Mouse (Mus musculus) kidney, embryonic 15.5 days (tissue): ENCODE results near the gene Actg1. TPM values are rescaled to one million over a fixed set of nuclear protein-coding genes. Genes with fewer than 3 reads are reported as not detected.
A peak's percentile ranks its signal among the peaks of the same experiment; 100 is the strongest.
"Not testable (repeated sequence)": the region's sequence is repeated elsewhere in the genome, so short reads cannot be mapped to it uniquely, and the experiment has no call there.

ENCODE experiments used
- ATAC-seq: fragments of 200-750 bp; cut with Nextera tagmentation; replicated peaks from 2 replicates; pipeline ENCODE4 v1.8.0; 2017; ENCODE audit warnings: moderate TSS enrichment; ENCODE audit not compliant: low FRiP score
- H3K27ac ChIP-seq: fragments of 300-500 bp; sonication (generic); 2 replicates; pipeline ENCODE4 v1.5.1; 2015; ENCODE audit warnings: mild to moderate bottlenecking, inconsistent platforms
- H3K27me3 ChIP-seq: fragments of 300-500 bp; sonication (generic); 2 replicates; pipeline ENCODE4 v1.6.1; 2015; ENCODE audit warnings: inconsistent platforms
- H3K36me3 ChIP-seq: fragments of 300-500 bp; sonication (generic); 2 replicates; pipeline ENCODE4 v1.6.1; 2015; ENCODE audit warnings: inconsistent platforms
- H3K4me1 ChIP-seq: fragments of 300-500 bp; sonication (generic); 2 replicates; pipeline ENCODE4 v1.6.1; 2015; ENCODE audit warnings: inconsistent platforms
- H3K4me2 ChIP-seq: fragments of 300-500 bp; sonication (generic); 2 replicates; pipeline ENCODE4 v1.6.1; 2015; ENCODE audit warnings: moderate library complexity, mild to moderate bottlenecking, inconsistent platforms
- H3K4me3 ChIP-seq: fragments of 300-500 bp; sonication (generic); replicated peaks from 2 replicates; pipeline ENCODE4 v1.5.1; 2015; ENCODE audit warnings: mild to moderate bottlenecking, inconsistent platforms
- H3K9ac ChIP-seq: fragments of 300-500 bp; sonication (generic); 2 replicates; pipeline ENCODE4 v1.6.1; 2015; ENCODE audit warnings: mild to moderate bottlenecking, inconsistent platforms
- H3K9me3 ChIP-seq: fragments of 300-500 bp; sonication (generic); replicated peaks from 2 replicates; pipeline ENCODE4 v1.6.1; 2016; ENCODE audit warnings: inconsistent platforms
- WGBS: fragments of 180-500 bp; shearing (Covaris S2); methylation state at CpG from one replicate; pipeline ENCODE4 v1.1.7; 2015; ENCODE audit warnings: mixed read lengths; 5-methylcytosine and 5-hydroxymethylcytosine counted together
- polyA plus RNA-seq: library from polyadenylated mRNA; unstranded; fragments of >200 nt; fragmentation: Nextera tagmentation; extraction: Ambion mirVana; gene quantifications from 2 replicates; pipeline ENCODE4 v1.2.1, GENCODE M21; 2015

The Actg1 gene
- polyA plus RNA-seq, 1 experiment from 2014 or later: 2,520 TPM

GRCm38 (mm10) chr11:120349986-120350702 lies 1.8 kb upstream of the Actg1 start:
- Histone ChIP-seq H3K27ac (peak overlapping the region; percentile 100), H3K4me3 (peak overlapping the region; percentile 99), H3K9ac (peak overlapping the region; percentile 100), H3K27me3 (no peaks in the 10 kb centered on the region), H3K36me3 (peaks cover 13% of the 10 kb centered on the region), H3K9me3 (no peaks in the 10 kb centered on the region), H3K4me1 (peaks cover 60% of the 10 kb centered on the region), H3K4me2 (peak overlapping the region; percentile 83)
- ATAC-seq: peak; percentile 83
- 4% methylated on average over 67 of the region's 68 CpGs for WGBS

GRCm38 (mm10) chr11:120349371-120349985 lies 1.1 kb upstream of the Actg1 start:
- H3K9ac ChIP-seq: peak overlapping the region; percentile 100
- peaks cover 55% of the 10 kb centered on the region for H3K4me1 ChIP-seq
- peaks cover 19% of the 10 kb centered on the region for H3K36me3 ChIP-seq
- peak overlapping the region; percentile 100 for H3K27ac ChIP-seq
- under 1% methylated on average over 16 of the region's 16 CpGs for WGBS
- no peaks in the 10 kb centered on the region for H3K27me3 ChIP-seq
- H3K4me2 ChIP-seq: peak overlapping the region; percentile 83
- peak; percentile 1; the same call in 1 of the 2 replicates for ATAC-seq
- no peaks in the 10 kb centered on the region for H3K9me3 ChIP-seq
- peak overlapping the region; percentile 99 for H3K4me3 ChIP-seq

DNA sequence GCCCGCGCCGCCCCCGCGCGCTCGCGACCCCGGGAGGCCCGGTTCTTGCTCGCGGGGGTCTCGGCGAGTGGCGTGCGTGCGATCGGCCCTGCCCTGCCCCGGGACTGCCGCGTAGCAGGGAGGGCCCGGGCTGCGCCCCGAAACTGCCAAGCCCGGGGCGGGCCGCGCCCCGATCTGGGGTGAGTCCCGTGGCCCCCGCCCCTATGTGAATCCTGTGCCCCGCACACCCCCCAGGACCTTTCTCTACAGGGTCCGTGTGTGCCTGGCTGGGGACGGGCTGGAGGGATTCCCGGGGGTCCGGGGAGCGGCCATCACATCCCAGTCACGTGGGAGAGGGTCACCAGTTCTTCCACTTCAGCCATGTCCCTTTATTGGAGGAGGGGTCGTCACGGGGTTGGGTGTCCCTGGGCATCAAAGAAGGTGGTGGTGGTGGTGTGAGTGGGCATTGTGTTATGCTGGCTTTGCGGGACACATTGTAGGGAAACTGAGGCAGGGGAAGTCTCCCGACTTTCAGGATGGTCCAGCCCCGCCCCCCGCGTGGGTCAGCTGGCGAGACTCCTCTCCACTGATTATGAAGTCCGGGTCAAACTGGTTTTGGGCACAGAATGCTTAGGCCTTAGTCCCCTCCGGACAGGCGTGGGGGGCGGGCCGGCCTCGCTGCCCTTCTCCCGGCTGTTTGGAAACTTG lies 485 bp upstream of the Actg1 start:
- peaks cover 49% of the 10 kb centered on the region for H3K4me1 ChIP-seq
- peak overlapping the region; percentile 100 for H3K9ac ChIP-seq
- H3K36me3 ChIP-seq: peaks cover 21% of the 10 kb centered on the region
- ATAC-seq: peak; percentile 13
- H3K27ac ChIP-seq: peak overlapping the region; percentile 100
- H3K4me3 ChIP-seq: peak overlapping the region; percentile 99
- H3K27me3 ChIP-seq: no peaks in the 10 kb centered on the region
- peak overlapping the region; percentile 83 for H3K4me2 ChIP-seq
- WGBS: 2% methylated on average over 48 of the region's 53 CpGs
- no peaks in the 10 kb centered on the region for H3K9me3 ChIP-seq

- Histone ChIP-seq H3K36me3 (peaks cover 21% of the 10 kb centered on the region), H3K9me3 (no peaks in the 10 kb centered on the region), H3K4me1 (peaks cover 35% of the 10 kb centered on the region), H3K4me2 (peak overlapping the region; percentile 83), H3K27ac (peak overlapping the region; percentile 67), H3K27me3 (no peaks in the 10 kb centered on the region), H3K9ac (peak overlapping the region; percentile 100), H3K4me3 (peak overlapping the region; percentile 99)
- 3% methylated on average over 10 of the region's 10 CpGs for WGBS
- no peak for ATAC-seq
These were observed 1.0 kb downstream of the Actg1 start for GRCm38 (mm10) chr11:120347301-120347700.

- Histone ChIP-seq H3K4me1 (peaks cover 27% of the 10 kb centered on the region), H3K4me3 (peak overlapping the region; percentile 52), H3K27ac (0 out of 2 replicates have a peak overlapping the region, but pooled peaks have one; percentile 9), H3K36me3 (peaks cover 21% of the 10 kb centered on the region), H3K4me2 (peak overlapping the region; percentile 69), H3K9ac (peak overlapping the region; percentile 58)
- ATAC-seq, H3K9me3 ChIP-seq, H3K27me3 ChIP-seq: not testable (repeated sequence)
- WGBS: 26% methylated on average over 11 of the region's 13 CpGs
These were observed 1.8 kb downstream of the Actg1 start for GRCm38 (mm10) chr11:120346383-120347034.

DNA sequence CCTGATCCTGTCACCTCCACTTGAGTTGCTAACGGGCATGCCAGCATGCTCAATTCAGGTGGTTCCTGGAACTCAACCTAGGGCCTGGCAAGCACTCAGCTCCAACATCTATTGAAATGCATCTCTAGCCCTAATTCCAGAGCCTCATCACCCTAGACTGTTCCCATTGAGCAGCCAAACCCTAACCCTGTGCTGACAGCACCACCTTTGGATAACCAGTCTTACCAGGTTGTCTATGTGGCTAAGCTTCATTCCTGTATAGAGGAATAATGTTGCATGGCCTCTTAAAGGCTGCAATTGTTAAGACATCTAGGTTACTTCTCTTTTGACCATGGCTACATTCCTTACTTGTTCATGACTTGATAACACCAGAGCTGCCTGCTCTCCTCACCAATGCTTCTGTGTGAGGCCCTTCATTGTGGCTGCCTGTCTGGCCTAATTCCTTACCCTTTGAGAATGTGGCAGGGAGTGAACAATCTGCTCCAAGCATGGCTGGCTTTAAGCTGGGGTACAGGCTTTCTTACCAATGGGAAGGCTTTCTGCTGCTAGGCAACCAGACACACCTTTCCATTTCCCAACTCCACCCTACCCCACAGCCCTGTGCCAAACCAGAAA lies 3.2 kb downstream of the Actg1 start:
- Histone ChIP-seq H3K4me1 (peaks cover 16% of the 10 kb centered on the region), H3K27me3 (no peaks in the 10 kb centered on the region), H3K9me3 (no peaks in the 10 kb centered on the region), H3K9ac (0 out of 2 replicates have a peak overlapping the region, but pooled peaks have one; percentile 6), H3K4me3 (peak overlapping the region; percentile 22), H3K36me3 (peaks cover 21% of the 10 kb centered on the region), H3K27ac (peak overlapping the region; percentile 59), H3K4me2 (peak overlapping the region; percentile 50)
- 39% methylated on average over 1 of the region's 1 CpGs for WGBS
- ATAC-seq: no peak

GRCm38 (mm10) chr11:120344310-120344920 lies 3.9 kb downstream of the Actg1 start:
- Histone ChIP-seq H3K36me3 (peaks cover 21% of the 10 kb centered on the region), H3K9me3 (no peaks in the 10 kb centered on the region), H3K4me3 (peak overlapping the region; percentile 22; the same call in 1 of the 2 replicates), H3K27me3 (no peaks in the 10 kb centered on the region), H3K27ac (peak overlapping the region; percentile 59), H3K4me2 (no peak overlapping the region), H3K9ac (no peak overlapping the region), H3K4me1 (peaks cover 10% of the 10 kb centered on the region)
- WGBS: 60% methylated on average over 5 of the region's 5 CpGs
- ATAC-seq: no peak

- H3K27ac ChIP-seq: peak overlapping the region; percentile 59
- H3K4me2 ChIP-seq: no peak overlapping the region
- peaks cover 21% of the 10 kb centered on the region for H3K36me3 ChIP-seq
- H3K4me3 ChIP-seq: no peak overlapping the region
- no peak overlapping the region for H3K9ac ChIP-seq
- no peaks in the 10 kb centered on the region for H3K27me3 ChIP-seq
- H3K4me1 ChIP-seq: peaks cover 6% of the 10 kb centered on the region
- ATAC-seq: no peak
- 68% methylated on average over 5 of the region's 5 CpGs for WGBS
- H3K9me3 ChIP-seq: no peaks in the 10 kb centered on the region
These were observed 4.6 kb downstream of the Actg1 start for GRCm38 (mm10) chr11:120343519-120344309.

DNA sequence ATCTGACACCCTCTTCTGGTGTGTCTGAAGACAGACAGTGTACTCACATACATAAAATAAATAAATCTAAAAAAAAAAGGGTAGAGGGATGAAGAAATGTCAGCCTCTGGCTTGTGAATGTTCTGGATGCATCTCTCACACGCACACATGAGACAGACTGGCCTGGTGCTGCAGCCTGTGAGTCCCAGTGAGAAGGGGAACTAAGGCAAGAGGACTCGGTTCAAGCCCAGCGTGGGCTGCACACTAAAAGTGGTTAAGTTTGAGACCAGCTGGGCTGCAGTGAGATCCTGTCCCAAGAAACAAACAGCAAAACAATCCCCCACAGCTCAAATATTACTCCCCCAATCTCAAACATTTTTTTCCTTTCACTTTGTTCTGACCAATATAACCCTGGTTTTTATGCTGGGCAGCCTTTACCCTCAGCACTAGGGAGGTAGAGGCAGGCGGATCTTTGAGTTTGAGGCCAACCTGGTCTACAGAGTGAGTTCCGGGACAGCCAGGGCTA lies 5.6 kb downstream of the Actg1 start:
- no peaks in the 10 kb centered on the region for H3K27me3 ChIP-seq
- 97% methylated on average over 5 of the region's 5 CpGs for WGBS
- no peak for ATAC-seq

GRCm38 (mm10) chr11:120341661-120342060 lies 6.7 kb downstream of the Actg1 start:
- no peak for ATAC-seq
- no peak overlapping the region for H3K9ac ChIP-seq
- H3K27ac ChIP-seq: no peak overlapping the region
- no peaks in the 10 kb centered on the region for H3K9me3 ChIP-seq
- peaks cover 6% of the 10 kb centered on the region for H3K4me1 ChIP-seq
- H3K27me3 ChIP-seq: no peaks in the 10 kb centered on the region
- H3K4me2 ChIP-seq: no peak overlapping the region
- peaks cover 16% of the 10 kb centered on the region for H3K36me3 ChIP-seq
- 91% methylated on average over 4 of the region's 4 CpGs for WGBS
- no peak overlapping the region for H3K4me3 ChIP-seq

More for the DNA sequence above, 5.6 kb downstream of the Actg1 start:
- H3K4me2 ChIP-seq: no peak overlapping the region
- H3K9me3 ChIP-seq: no peaks in the 10 kb centered on the region
- H3K36me3 ChIP-seq: peaks cover 21% of the 10 kb centered on the region
- H3K27ac ChIP-seq: no peak overlapping the region
- no peak overlapping the region for H3K4me3 ChIP-seq
- no peak overlapping the region for H3K9ac ChIP-seq
- peaks cover 6% of the 10 kb centered on the region for H3K4me1 ChIP-seq
